Mouse (Mus musculus): ENCODE results near the gene Atp8b4.

DNA sequence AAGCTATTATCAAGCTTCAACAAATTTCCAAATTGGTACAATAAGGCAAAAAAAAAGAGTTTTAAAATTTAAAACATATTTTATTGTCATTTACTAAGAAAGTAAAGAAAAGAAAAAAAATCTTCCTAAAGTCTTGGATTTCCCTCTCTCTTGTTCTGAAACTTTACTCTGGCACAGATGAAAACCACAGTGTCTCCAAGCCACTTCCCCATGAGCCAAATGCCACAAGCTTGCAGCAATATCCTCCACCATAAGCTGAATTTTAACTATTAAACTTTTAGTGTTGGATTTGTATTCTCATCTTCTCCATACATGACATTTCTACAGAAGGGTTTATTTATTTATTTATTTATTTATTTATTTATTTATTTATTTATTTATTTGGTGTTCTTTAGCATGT lies 114.4 kb downstream of the Atp8b4 start:
- TF ChIP-seq EP300 (IDR thresholded peaks at IDR 0.05; ENCODE audit: low read depth) (no peak), CTCF (IDR thresholded peaks at IDR 0.05; ENCODE audit: low read depth) (no peak)
